Mouse (Mus musculus) liver, adult 2 months (tissue): ENCODE results near the gene Tmem221. TPM values are rescaled to one million over a fixed set of nuclear protein-coding genes. Genes with fewer than 3 reads are reported as not detected.
"Not testable (repeated sequence)": the region's sequence is repeated elsewhere in the genome, so short reads cannot be mapped to it uniquely, and the experiment has no call there.

Experiments
- DNase-seq: peaks from one replicate; pipeline ENCODE4 v3.0.0-alpha.2; 2011; ENCODE audit warnings: low read depth, low spot score; ENCODE audit errors: extremely low read depth
- H3K27ac ChIP-seq: fragments of 200-500 bp; replicated peaks from 2 replicates; pipeline ENCODE4 v1.5.1; 2012; ENCODE audit warnings: low read depth, mild to moderate bottlenecking, control low read depth, inconsistent platforms, low read length; ENCODE audit not compliant: insufficient read depth
- H3K27me3 ChIP-seq: fragments of 200-500 bp; 2 replicates; pipeline ENCODE4 v1.6.1; 2012; ENCODE audit warnings: mild to moderate bottlenecking, moderate library complexity, low read length, inconsistent platforms; ENCODE audit not compliant: control insufficient read depth, insufficient read depth
- H3K36me3 ChIP-seq: fragments of 200-500 bp; 2 replicates; pipeline ENCODE4 v1.6.1; 2012; ENCODE audit warnings: low read length, inconsistent platforms; ENCODE audit not compliant: control insufficient read depth, insufficient read depth
- H3K4me1 ChIP-seq: fragments of 200-500 bp; 2 replicates; pipeline ENCODE4 v1.6.1; 2011; ENCODE audit warnings: low read length; ENCODE audit not compliant: control insufficient read depth, insufficient read depth
- H3K4me3 ChIP-seq: fragments of 200-500 bp; 2 replicates; pipeline ENCODE4 v1.5.1; 2011; ENCODE audit warnings: low read depth, mild to moderate bottlenecking, control low read depth, low read length, moderate library complexity; ENCODE audit not compliant: insufficient read depth
- H3K79me2 ChIP-seq: fragments of 200-500 bp; 2 replicates; pipeline ENCODE4 v1.6.1; 2012; ENCODE audit warnings: inconsistent platforms, mild to moderate bottlenecking, low read length, moderate library complexity; ENCODE audit not compliant: control insufficient read depth, insufficient read depth
- H3K9ac ChIP-seq: fragments of 200-500 bp; 2 replicates; pipeline ENCODE4 v1.6.1; 2012; ENCODE audit warnings: low read depth, mild to moderate bottlenecking, control low read depth, inconsistent platforms, low read length
- CTCF ChIP-seq: fragments of 200-500 bp; IDR thresholded peaks from 2 replicates; pipeline ENCODE4 v1.5.1; 2011; ENCODE audit warnings: low read depth, low read length, control low read depth
- POLR2A ChIP-seq: fragments of 200-500 bp; IDR thresholded peaks from 2 replicates; pipeline ENCODE4 v1.6.1; 2011; ENCODE audit warnings: low read length, control low read depth; ENCODE audit not compliant: insufficient read depth; ENCODE audit errors: extremely low read depth
- WGBS: fragments of 180-500 bp; shearing (Covaris S2); methylation state at CpG from one replicate; pipeline ENCODE4 v1.1.7; 2018; 5-methylcytosine and 5-hydroxymethylcytosine counted together
- polyA plus RNA-seq: library from polyadenylated mRNA; depleted of rRNA; stranded (reverse); fragments of >200 nt; gene quantifications from 2 replicates; pipeline ENCODE4 v1.2.3, GENCODE M21; 2012
- total RNA-seq: library from RNA; depleted of rRNA; stranded (reverse); fragments of >200 nt; gene quantifications from 2 replicates; pipeline ENCODE4 v1.2.3, GENCODE M21; 2014

Gene Tmem221
- total and polyA plus RNA-seq, 2 experiments: 0.46 to 0.55 TPM

DNA sequence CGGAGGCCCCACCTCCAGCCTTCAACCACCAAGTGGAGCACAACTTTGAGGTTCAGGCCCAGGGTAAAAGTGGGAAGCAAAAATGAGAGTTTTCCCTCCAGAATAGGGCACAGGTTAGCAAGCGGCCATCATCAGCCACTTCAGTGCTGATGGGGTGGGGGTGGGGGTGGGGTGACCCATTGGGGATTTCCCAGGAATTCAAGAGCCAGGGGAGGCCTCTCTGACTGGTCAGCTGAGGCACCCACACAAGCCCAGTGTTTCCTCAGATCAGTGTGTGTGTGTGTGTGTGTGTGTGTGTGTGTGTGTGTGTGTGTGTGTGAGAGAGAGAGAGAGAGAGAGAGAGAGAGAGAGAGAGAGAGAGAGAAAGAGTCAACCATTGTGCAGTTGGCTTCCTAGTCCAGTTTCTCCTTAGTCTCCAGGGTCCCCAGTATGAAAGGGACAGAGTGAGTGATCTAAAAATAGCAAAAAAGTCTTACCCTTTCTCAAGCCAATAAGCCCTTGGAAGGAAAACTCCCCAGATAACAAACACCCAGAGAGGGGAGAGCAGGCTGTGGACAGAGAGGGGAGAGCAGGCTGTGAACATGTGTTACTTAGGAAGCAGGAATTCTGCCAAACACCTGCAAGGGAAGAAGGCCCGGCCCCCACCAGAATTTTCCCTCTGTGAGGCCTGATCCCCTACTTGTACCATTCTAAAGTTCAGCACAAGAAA lies 31.4 kb downstream of the Tmem221 start:
- no peaks in the 10 kb centered on the region for H3K27me3 ChIP-seq
- WGBS: 71% methylated on average over 3 of the region's 3 CpGs
- H3K4me1 ChIP-seq: no peaks in the 10 kb centered on the region; the same call in 1 of the 2 replicates
- TF ChIP-seq CTCF (no peak), POLR2A (no peak)
- no peak overlapping the region for H3K9ac ChIP-seq
- H3K36me3 ChIP-seq: no peaks in the 10 kb centered on the region
- H3K79me2 ChIP-seq: no peaks in the 10 kb centered on the region
- H3K4me3 ChIP-seq: no peak overlapping the region
- peak overlapping the region; percentile 44 for H3K27ac ChIP-seq
- no peak for DNase-seq

DNA sequence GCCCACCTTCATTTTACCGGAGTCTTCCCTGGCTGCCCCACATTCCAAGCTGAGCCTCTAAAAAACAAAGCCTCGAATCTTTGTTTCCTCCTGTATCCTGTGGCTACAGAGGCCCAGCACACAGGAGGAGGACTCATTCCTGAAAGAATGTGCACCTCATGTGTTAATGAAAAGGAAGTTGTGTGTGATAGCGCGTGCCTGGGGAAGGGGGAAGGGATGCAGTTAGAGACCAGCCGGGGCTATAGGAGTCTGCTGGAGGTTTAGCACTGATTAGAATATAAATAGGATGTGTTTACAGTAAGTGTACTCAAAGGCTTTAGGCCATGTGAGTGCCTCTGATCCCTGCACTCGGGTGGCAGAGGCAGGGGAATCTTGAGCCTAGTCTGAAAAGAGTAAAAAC lies 32.4 kb downstream of the Tmem221 start:
- 40% methylated on average over 6 of the region's 6 CpGs for WGBS
- no peak overlapping the region for H3K9ac ChIP-seq
- DNase-seq: no peak
- H3K4me1 ChIP-seq: no peaks in the 10 kb centered on the region; the same call in 1 of the 2 replicates
- H3K79me2 ChIP-seq: no peaks in the 10 kb centered on the region
- TF ChIP-seq POLR2A (no peak), CTCF (no peak)
- no peaks in the 10 kb centered on the region for H3K36me3 ChIP-seq
- H3K4me3 ChIP-seq: no peak overlapping the region
- H3K27ac ChIP-seq: peak overlapping the region; percentile 44; the same call in 1 of the 2 replicates
- no peaks in the 10 kb centered on the region for H3K27me3 ChIP-seq

DNA sequence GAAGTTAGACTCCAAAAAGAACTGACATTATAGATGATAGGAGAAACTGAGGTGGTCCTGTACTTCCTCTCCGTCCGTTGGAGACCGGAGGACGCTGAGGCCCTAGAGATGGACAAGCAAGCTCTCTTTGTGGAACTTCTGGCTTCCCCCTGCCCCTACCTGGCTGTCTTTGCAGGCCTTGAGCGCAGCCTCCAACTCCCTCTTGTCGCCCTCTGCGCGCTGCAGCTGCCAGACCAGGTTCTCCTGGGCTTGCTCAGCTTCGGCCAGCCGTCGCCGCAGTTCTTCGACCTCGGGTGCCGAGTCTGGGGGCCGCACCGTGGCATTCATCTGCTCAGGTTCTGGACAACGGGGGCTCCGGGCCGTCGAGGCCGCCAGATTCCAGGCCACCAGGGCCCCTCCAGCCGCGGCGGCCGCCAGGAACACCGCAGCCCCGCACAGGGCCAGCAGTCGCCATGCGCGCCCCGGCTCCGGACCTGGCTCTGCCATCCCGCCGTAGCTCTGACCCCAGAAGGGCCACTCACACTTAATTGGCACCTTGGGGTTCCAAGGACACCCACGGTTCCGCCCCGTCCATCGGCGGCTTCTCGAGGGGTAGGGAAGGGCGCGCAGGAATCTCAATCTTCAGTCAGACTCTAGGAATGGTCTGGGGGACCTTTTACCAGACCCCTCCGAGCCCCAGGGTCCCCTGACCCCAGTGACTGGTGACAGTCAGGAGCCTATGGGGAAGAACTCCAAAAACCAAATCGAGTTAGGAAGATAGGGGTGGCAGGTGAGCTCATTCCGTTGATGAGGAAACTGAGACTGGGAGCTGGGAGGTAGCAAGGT lies 33.2 kb downstream of the Tmem221 start, which contains the start of gene Ccdc194:
Gene Ccdc194 (minus strand): TSS at position 486 of the 825 bp plus-strand sequence.
- Histone ChIP-seq H3K27me3 (no peaks in the 10 kb centered on the region), H3K27ac (peak within 1 kb of the TSS; percentile 44; the same call in 1 of the 2 replicates), H3K36me3 (no peaks in the 10 kb centered on the region), H3K79me2 (no peaks in the 10 kb centered on the region), H3K9ac (no peak within 1 kb of the TSS), H3K4me3 (no peak within 1 kb of the TSS), H3K4me1 (no peaks in the 10 kb centered on the region; the same call in 1 of the 2 replicates)
- TF ChIP-seq POLR2A (no peak), CTCF (no peak)
- DNase-seq: no peak
- 23% methylated on average over 46 of the region's 46 CpGs for WGBS

DNA sequence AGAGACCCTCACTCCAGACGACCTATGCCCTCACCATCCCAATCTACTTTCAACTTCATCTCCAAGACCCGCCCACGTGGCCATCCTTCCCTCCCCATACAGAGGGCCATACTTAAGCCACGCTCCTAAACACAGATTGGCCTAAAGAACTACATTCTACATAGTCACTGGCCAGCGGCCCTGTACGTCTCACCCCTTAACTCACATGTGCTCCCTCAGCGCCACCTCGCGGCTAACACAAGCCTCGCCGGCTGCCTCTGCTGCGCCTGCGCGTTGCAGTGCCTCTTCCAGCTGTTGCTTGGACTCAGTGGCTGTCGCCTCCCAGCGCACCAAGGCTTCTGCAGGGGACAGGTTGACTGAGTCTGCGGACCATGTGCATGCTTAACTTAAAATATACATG lies 37.0 kb downstream of the Tmem221 start:
- TF ChIP-seq CTCF (peak; percentile 98), POLR2A (no peak)
- no peaks in the 10 kb centered on the region for H3K36me3 ChIP-seq

DNA sequence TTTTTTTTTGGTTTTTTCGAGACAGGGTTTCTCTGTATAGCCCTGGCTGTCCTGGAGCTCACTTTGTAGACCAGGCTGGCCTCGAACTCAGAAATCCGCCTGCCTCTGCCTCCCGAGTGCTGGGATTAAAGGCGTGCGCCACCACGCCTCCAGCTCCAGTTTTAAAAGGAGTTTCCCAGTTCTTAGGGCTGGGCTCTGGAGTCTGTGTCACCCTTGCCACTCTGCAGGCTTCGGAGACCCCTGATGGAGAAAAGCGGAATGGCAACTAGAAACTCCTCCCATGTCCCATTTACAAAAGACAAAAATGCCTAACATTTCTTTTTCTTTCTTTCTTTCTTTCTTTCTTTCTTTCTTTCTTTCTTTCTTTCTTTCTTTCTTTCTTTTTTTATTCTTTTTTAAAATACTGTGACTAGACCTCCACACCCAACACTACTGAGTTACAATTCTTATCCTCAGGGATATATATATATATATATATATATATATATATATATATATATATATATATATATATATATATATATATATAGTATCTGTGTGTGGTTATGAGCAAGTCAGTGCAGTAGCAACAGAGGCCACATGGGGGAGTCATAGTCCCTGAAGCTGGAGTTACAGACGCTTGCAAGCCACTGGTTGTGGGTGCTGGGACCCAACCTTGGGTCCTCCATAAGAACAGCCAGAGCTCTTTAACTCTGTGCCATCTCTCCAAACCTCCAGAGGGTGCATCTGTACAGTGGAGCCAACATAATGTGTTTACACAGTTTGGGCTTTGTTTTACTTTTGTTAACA lies 39.4 kb downstream of the Tmem221 start:
- H3K27me3 ChIP-seq, H3K27ac ChIP-seq, H3K79me2 ChIP-seq, H3K4me3 ChIP-seq, H3K4me1 ChIP-seq, H3K9ac ChIP-seq, H3K36me3 ChIP-seq: not testable (repeated sequence)
- DNase-seq: peak; percentile 59
- WGBS: 30% methylated on average over 10 of the region's 10 CpGs
- peak; percentile 78 for TF ChIP-seq CTCF

More for the DNA sequence above, 37.0 kb downstream of the Tmem221 start:
- no peak overlapping the region for H3K9ac ChIP-seq
- no peaks in the 10 kb centered on the region for H3K4me1 ChIP-seq
- peak; percentile 73 for DNase-seq
- no peaks in the 10 kb centered on the region for H3K27me3 ChIP-seq
- H3K4me3 ChIP-seq: no peak overlapping the region
- H3K79me2 ChIP-seq: no peaks in the 10 kb centered on the region
- no peak overlapping the region for H3K27ac ChIP-seq
- 2% methylated on average over 17 of the region's 17 CpGs for WGBS
